Mouse (Mus musculus) liver, embryonic 11.5 days (tissue): ENCODE results near the gene Ppp5c. TPM values are rescaled to one million over a fixed set of nuclear protein-coding genes. Genes with fewer than 3 reads are reported as not detected.
A peak's percentile ranks its signal among the peaks of the same experiment; 100 is the strongest.

ENCODE experiments used
- ATAC-seq: fragments of 200-750 bp; cut with Nextera tagmentation; replicated peaks from 2 replicates; pipeline ENCODE4 v1.8.0; 2017; ENCODE audit warnings: moderate number of reproducible peaks, mild to moderate bottlenecking, moderate TSS enrichment, moderate library complexity; ENCODE audit not compliant: low FRiP score
- DNase-seq: peaks from one replicate; pipeline ENCODE4 v3.0.0-alpha.2; 2017; ENCODE audit warnings: low spot score
- H3K27ac ChIP-seq: fragments of 300-500 bp; sonication (generic); 2 replicates; pipeline ENCODE4 v1.5.1; 2014; ENCODE audit warnings: mild to moderate bottlenecking, low read depth, low read length, control low read depth
- H3K27me3 ChIP-seq: fragments of 300-500 bp; sonication (generic); replicated peaks from 2 replicates; pipeline ENCODE4 v1.6.1; 2014; ENCODE audit warnings: low read length, mixed read lengths; ENCODE audit not compliant: control insufficient read depth, insufficient read depth
- H3K36me3 ChIP-seq: fragments of 300-500 bp; sonication (generic); 2 replicates; pipeline ENCODE4 v1.6.1; 2014; ENCODE audit warnings: mild to moderate bottlenecking, low read length, moderate library complexity, mixed read lengths; ENCODE audit not compliant: control insufficient read depth, insufficient read depth
- H3K4me1 ChIP-seq: fragments of 300-500 bp; sonication (generic); replicated peaks from 2 replicates; pipeline ENCODE4 v1.6.1; 2014; ENCODE audit warnings: low read length, mixed read lengths; ENCODE audit not compliant: control insufficient read depth, insufficient read depth
- H3K4me2 ChIP-seq: fragments of 300-500 bp; sonication (generic); 2 replicates; pipeline ENCODE4 v1.6.1; 2014; ENCODE audit warnings: mild to moderate bottlenecking, control low read depth, moderate library complexity
- H3K4me3 ChIP-seq: fragments of 300-500 bp; sonication (generic); 2 replicates; pipeline ENCODE4 v1.5.1; 2014; ENCODE audit warnings: low read depth, low read length, control low read depth
- H3K9ac ChIP-seq: fragments of 300-500 bp; sonication (generic); 2 replicates; pipeline ENCODE4 v1.6.1; 2014; ENCODE audit warnings: low read depth, low read length, control low read depth
- H3K9me3 ChIP-seq: fragments of 300-500 bp; sonication (generic); 2 replicates; pipeline ENCODE4 v1.6.1; 2016; ENCODE audit warnings: low read length, inconsistent platforms, mixed read lengths; ENCODE audit not compliant: control insufficient read depth
- WGBS: fragments of 180-500 bp; shearing (Covaris S2); extraction: QIAGEN DNeasy Blood & Tissue Kit; methylation state at CpG from one replicate; pipeline ENCODE4 v1.1.7; 2014; 5-methylcytosine and 5-hydroxymethylcytosine counted together
- polyA plus RNA-seq: library from polyadenylated mRNA; unstranded; fragments of >200 nt; fragmentation: Nextera tagmentation; extraction: Ambion mirVana; gene quantifications from 2 replicates; pipeline ENCODE4 v1.2.1, GENCODE M21; 2014

Ppp5c gene
- polyA plus RNA-seq, 1 experiment from 2014 or later = 124 TPM

GRCm38 (mm10) chr7:16999650-17000049 is 28.1 kb downstream of the Ppp5c start:
- no peaks in the 10 kb centered on the region for H3K27me3 ChIP-seq
- peak overlapping the region; percentile 45; the same call in 1 of the 2 replicates for H3K27ac ChIP-seq
- 15% methylated on average over 4 of the region's 4 CpGs for WGBS
- H3K4me3 ChIP-seq = no peak overlapping the region
- H3K4me1 ChIP-seq = peaks cover 20% of the 10 kb centered on the region
- H3K9me3 ChIP-seq = no peaks in the 10 kb centered on the region
- peak overlapping the region; percentile 52 for H3K4me2 ChIP-seq
- H3K36me3 ChIP-seq = peaks cover 13% of the 10 kb centered on the region
- H3K9ac ChIP-seq = no peak overlapping the region
- DNase-seq = peak; percentile 81
- ATAC-seq = peak; percentile 42

DNA sequence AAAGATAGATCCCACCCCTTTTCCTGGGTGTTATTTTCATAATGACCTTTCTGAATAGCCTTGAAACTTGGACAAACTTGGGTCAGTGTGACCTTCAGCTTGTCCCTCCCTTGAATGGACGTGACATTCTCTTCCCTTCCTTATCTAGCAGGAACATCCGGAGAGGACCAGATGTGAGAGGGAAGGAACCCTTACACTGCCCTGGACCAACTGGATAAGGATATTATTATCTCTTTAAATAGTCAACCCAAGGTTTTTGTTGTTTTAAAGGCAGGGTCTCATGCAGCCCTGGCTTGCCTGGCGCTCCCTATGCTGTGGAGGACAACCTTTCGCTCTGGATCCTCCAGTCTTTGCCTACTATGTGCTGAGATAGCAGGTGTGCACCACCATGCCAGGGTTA is 28.5 kb downstream of the Ppp5c start:
- Histone ChIP-seq H3K4me3 (no peak overlapping the region), H3K9ac (no peak overlapping the region), H3K9me3 (no peaks in the 10 kb centered on the region), H3K27ac (peak overlapping the region; percentile 45; the same call in 1 of the 2 replicates), H3K36me3 (peaks cover 11% of the 10 kb centered on the region; the same call in 1 of the 2 replicates), H3K27me3 (no peaks in the 10 kb centered on the region), H3K4me1 (peaks cover 20% of the 10 kb centered on the region), H3K4me2 (peak overlapping the region; percentile 52)
- ATAC-seq = peak; percentile 68
- no peak for DNase-seq
- 29% methylated on average over 4 of the region's 4 CpGs for WGBS

- no peak for ATAC-seq
- H3K27ac ChIP-seq = no peak overlapping the region
These were observed 32.4 kb downstream of the Ppp5c start for GRCm38 (mm10) chr7:16995345-16995744.

GRCm38 (mm10) chr7:16994400-16994799 is 33.3 kb downstream of the Ppp5c start:
- Histone ChIP-seq H3K4me3 (peak overlapping the region; percentile 61), H3K4me2 (peak overlapping the region; percentile 71), H3K9ac (peak overlapping the region; percentile 70), H3K4me1 (peaks cover 38% of the 10 kb centered on the region), H3K27ac (peak overlapping the region; percentile 71; the same call in 1 of the 2 replicates), H3K9me3 (no peaks in the 10 kb centered on the region), H3K36me3 (peaks cover 4% of the 10 kb centered on the region; the same call in 1 of the 2 replicates), H3K27me3 (no peaks in the 10 kb centered on the region)
- no peak for ATAC-seq
- no peak for DNase-seq
- WGBS = 8% methylated on average over 20 of the region's 20 CpGs

More at GRCm38 (mm10) chr7:16995345-16995744, 32.4 kb downstream of the Ppp5c start:
- peaks cover 8% of the 10 kb centered on the region; the same call in 1 of the 2 replicates for H3K36me3 ChIP-seq
- no peaks in the 10 kb centered on the region for H3K9me3 ChIP-seq
- no peaks in the 10 kb centered on the region for H3K27me3 ChIP-seq
- peak overlapping the region; percentile 61 for H3K4me3 ChIP-seq
- DNase-seq = no peak
- H3K4me2 ChIP-seq = peak overlapping the region; percentile 71
- 93% methylated on average over 4 of the region's 4 CpGs for WGBS
- H3K9ac ChIP-seq = no peak overlapping the region; the same call in 1 of the 2 replicates
- peaks cover 36% of the 10 kb centered on the region for H3K4me1 ChIP-seq

DNA sequence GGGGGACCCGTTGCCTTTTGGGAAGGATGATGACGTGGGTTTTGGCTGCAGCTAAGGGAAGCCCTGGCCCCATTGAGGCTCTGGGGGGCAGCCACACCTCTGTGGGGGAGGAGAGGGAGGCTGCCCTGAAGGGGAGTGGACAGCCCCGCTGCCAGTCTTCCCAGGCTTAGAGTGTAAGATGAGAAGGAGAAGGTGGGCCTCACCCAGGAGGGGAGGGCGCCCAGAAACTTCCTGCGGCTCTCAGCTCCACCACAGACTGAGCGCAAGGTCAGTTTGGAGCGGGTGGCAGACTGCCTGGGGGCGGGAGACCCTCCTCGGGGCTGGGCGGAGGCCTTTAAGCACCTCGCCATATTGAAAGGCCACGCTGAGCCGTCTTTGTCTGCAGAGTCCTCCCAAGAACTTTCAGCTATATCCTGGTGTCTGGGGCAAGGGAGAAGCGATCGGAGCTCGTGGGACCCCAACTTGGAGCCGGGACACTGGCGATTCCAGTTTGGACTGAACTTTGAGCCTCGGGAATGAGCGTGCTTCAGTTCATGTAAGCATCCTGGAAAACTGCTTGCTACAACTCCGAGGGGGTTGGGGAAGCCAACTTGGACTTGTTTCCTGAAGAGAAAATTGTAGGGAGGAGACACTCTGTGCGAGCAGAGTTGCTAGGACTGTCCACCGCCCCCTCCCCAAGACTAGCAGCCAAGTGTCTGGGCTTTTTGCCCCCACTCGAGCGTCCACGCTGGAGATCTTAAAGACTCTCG is 33.9 kb downstream of the Ppp5c start:
- H3K36me3 ChIP-seq = peaks cover 3% of the 10 kb centered on the region; the same call in 1 of the 2 replicates
- WGBS = 2% methylated on average over 27 of the region's 27 CpGs
- H3K9me3 ChIP-seq = no peaks in the 10 kb centered on the region
- peak; percentile 85 for ATAC-seq
- DNase-seq = peak; percentile 78
- H3K27me3 ChIP-seq = no peaks in the 10 kb centered on the region
- H3K9ac ChIP-seq = peak overlapping the region; percentile 70
- peak overlapping the region; percentile 71; the same call in 1 of the 2 replicates for H3K27ac ChIP-seq
- H3K4me3 ChIP-seq = peak overlapping the region; percentile 61
- H3K4me1 ChIP-seq = peaks cover 33% of the 10 kb centered on the region
- peak overlapping the region; percentile 71 for H3K4me2 ChIP-seq

DNA sequence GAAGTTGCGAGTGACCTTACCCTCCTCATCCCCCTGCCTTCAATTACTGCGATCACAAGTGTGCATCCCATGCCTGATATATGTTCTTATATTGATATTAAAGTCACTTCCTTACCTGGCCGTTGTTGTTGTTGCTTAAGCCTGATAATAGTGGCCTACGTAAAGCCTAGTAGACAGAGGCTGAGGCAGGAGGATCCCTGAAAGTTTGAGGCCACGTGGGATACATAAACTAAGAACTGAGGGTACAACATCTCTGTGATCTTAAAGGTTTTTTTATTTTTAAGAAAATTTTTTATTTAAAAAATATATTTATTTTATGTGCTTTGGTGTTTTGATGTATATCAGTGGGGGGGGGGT is 35.3 kb downstream of the Ppp5c start, which contains the start of gene Ccdc8:
Gene Ccdc8, plus strand, starts transcription at position 258 of the 357 bp plus-strand sequence.
- no peak for ATAC-seq
- peak within 1 kb of the TSS; percentile 73 for H3K27ac ChIP-seq
- H3K4me2 ChIP-seq = peak within 1 kb of the TSS; percentile 71
- H3K36me3 ChIP-seq = no peaks in the 10 kb centered on the region; the same call in 1 of the 2 replicates
- DNase-seq = no peak
- no peaks in the 10 kb centered on the region for H3K9me3 ChIP-seq
- no peaks in the 10 kb centered on the region for H3K27me3 ChIP-seq
- H3K4me1 ChIP-seq = peaks cover 32% of the 10 kb centered on the region
- 91% methylated on average over 5 of the region's 5 CpGs for WGBS
- peak within 1 kb of the TSS; percentile 70 for H3K9ac ChIP-seq
- H3K4me3 ChIP-seq = peak within 1 kb of the TSS; percentile 61

- ATAC-seq (no peak), DNase-seq (peak; percentile 60)
- Histone ChIP-seq H3K27ac (peak overlapping the region; percentile 73), H3K27me3 (no peaks in the 10 kb centered on the region), H3K9ac (no peak overlapping the region), H3K36me3 (no peaks in the 10 kb centered on the region; the same call in 1 of the 2 replicates), H3K4me3 (no peak overlapping the region), H3K4me1 (peaks cover 32% of the 10 kb centered on the region), H3K9me3 (no peaks in the 10 kb centered on the region), H3K4me2 (peak overlapping the region; percentile 0)
- 54% methylated on average over 18 of the region's 18 CpGs for WGBS
These were observed 35.9 kb downstream of the Ppp5c start for GRCm38 (mm10) chr7:16991681-16992450.

DNA sequence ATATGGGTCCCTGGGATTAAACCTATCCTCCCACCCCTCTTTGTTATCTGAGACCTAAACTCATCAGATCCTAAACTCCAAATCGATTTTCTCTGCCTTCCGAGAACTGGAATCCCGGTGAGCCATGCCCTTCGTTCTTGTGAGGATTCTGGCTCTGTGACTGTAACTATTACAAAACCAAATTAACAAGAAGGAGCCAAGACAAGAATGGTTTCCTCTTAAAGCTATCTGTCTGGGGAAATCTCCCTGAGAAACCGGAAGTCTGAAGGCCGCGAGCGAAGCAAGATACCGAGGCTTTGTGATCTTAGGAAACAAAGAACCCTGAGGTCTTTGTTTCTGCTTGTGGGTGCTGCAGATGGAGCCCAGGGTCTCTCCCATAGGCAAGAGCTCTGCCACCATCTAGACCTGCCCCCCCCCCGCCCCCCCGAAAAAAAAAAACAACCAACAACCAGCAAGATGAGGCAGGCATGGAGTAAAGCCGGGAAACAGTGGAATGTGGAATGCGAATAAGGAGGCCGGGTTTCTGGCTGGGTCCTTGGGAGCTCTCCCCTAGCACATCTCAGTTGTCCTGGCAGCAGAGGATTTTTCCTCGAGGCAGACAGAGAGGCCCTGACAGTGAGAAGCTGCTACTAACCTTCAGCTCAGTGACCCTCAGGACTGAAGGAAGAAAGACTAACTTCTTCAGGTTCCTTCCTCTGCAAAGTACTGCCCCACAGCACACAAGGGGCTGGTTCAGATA is 37.5 kb downstream of the Ppp5c start:
- Histone ChIP-seq H3K4me1 (peaks cover 24% of the 10 kb centered on the region), H3K36me3 (no peaks in the 10 kb centered on the region), H3K9me3 (no peaks in the 10 kb centered on the region), H3K27ac (peak overlapping the region; percentile 33; the same call in 1 of the 2 replicates), H3K4me3 (0 out of 2 replicates have a peak overlapping the region, but pooled peaks have one; percentile 1), H3K27me3 (no peaks in the 10 kb centered on the region), H3K4me2 (peak overlapping the region; percentile 38), H3K9ac (no peak overlapping the region)
- ATAC-seq (no peak), DNase-seq (no peak)
- WGBS = 26% methylated on average over 15 of the region's 15 CpGs
